Mouse (Mus musculus): ENCODE results near the gene Eif4e3. TPM values are rescaled to one million over a fixed set of nuclear protein-coding genes. Genes with fewer than 3 reads are reported as not detected.

Gene Eif4e3
- polyA plus RNA-seq, 1 experiment from 2014 or later, result 10.3 TPM

DNA sequence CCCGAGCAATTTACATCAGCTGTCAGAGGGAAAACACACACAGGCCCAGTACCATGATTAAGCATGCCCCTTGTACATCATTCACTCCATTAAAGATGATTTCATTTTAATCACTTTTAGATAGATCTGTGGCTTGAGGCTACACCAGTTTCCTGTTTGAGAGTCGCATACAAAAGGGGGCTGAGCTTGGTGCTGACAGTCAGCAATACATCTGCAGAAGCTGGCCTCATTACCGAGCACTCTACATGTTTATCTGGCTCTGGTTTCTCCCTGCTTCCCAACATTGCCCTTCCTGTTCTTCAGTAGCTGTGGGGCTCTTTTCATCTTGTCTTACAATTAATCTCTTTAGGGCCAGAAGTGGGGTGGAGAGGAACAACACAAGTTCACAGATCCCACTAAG, 6.1 kb downstream of the Eif4e3 start:
- no peak overlapping the region for H3K4me2 ChIP-seq
- no peak overlapping the region for H3K4me3 ChIP-seq
- no peaks in the 10 kb centered on the region for H3K36me3 ChIP-seq
- no peak; the same call in 1 of the 2 replicates for ATAC-seq (replicated peaks; ENCODE audit: insufficient number of reproducible peaks, insufficient read depth, low FRiP score, low read depth)
- peaks cover under 1% of the 10 kb centered on the region for H3K4me1 ChIP-seq (replicated peaks)
- H3K9me3 ChIP-seq (replicated peaks), result no peaks in the 10 kb centered on the region
- 37% methylated on average over 3 of the region's 3 CpGs for WGBS
- H3K27ac ChIP-seq, result no peak overlapping the region
- no peak overlapping the region for H3K9ac ChIP-seq
- H3K27me3 ChIP-seq, result no peaks in the 10 kb centered on the region

DNA sequence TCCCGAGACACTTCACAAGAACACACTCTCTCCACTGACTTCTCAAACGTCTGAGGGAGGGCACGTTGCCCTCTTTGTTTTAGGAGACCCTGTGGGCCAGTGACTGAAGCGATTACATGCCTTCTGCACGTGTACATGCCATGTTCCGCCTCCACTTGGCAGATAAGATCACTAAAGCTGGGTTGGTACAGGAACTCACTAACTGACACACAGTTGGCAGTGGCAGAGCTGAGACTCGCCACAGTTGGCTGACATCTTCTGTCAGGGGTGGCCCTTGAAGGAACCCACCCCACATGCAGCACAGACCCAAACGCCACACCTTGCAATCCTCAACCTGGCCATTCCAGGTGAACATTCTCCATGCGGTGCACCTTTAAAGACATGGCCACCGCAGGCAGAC, 8.0 kb downstream of the Eif4e3 start:
- H3K4me1 ChIP-seq (replicated peaks), result peaks cover 5% of the 10 kb centered on the region
- WGBS, result 74% methylated on average over 10 of the region's 10 CpGs
- H3K4me2 ChIP-seq, result no peak overlapping the region
- H3K36me3 ChIP-seq, result no peaks in the 10 kb centered on the region
- no peak overlapping the region for H3K9ac ChIP-seq
- no peak overlapping the region for H3K27ac ChIP-seq
- H3K9me3 ChIP-seq (replicated peaks), result no peaks in the 10 kb centered on the region
- H3K27me3 ChIP-seq, result no peaks in the 10 kb centered on the region
- ATAC-seq (replicated peaks; ENCODE audit: insufficient number of reproducible peaks, insufficient read depth, low FRiP score, low read depth), result no peak
- H3K4me3 ChIP-seq, result no peak overlapping the region

DNA sequence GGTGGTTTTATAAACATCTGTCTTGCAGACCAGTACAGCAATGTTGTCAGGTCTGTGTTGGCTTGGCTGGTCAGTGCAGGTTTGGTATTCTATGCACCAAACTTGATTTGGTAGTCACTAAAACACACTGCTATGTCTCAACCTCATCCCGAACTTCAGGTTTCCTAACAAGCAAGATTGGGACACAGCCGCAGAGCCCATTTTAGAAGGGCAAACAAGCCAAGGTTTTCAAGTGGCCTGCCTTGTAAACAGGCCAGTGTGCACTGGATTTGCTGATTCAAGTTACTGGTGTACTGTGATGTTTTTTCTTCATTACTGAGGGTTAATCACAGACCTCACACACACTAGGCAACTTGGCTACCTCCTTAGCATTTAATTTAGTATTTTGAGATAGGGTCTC, 10.5 kb downstream of the Eif4e3 start:
- H3K27ac ChIP-seq, result no peak overlapping the region
- H3K36me3 ChIP-seq, result no peaks in the 10 kb centered on the region
- H3K9me3 ChIP-seq (replicated peaks), result no peaks in the 10 kb centered on the region
- H3K4me3 ChIP-seq, result no peak overlapping the region
- 87% methylated on average over 2 of the region's 2 CpGs for WGBS
- H3K27me3 ChIP-seq, result no peaks in the 10 kb centered on the region
- no peak for ATAC-seq (replicated peaks; ENCODE audit: insufficient number of reproducible peaks, insufficient read depth, low FRiP score, low read depth)
- no peak overlapping the region for H3K4me2 ChIP-seq
- H3K9ac ChIP-seq, result no peak overlapping the region
- peaks cover 5% of the 10 kb centered on the region for H3K4me1 ChIP-seq (replicated peaks)

DNA sequence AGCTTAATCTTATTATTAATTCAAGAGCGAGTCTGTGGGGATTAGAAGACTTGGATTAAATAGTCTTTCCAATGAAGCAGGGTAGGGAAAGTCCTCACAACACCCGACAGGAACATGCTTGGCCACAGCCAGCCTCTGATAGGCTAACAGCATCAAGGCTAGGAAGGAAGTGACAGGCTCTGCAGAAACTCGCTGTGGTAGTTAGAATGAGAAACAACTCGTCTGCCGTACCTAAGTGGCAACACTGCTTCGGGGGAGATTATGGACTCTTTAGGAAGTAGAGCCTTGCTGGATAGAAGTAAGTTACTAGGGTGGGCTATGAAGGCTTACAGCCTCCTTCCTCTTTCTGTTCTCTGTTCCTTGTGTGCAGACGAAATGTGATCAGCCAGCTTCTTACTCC, 11.1 kb downstream of the Eif4e3 start:
- Histone ChIP-seq H3K4me2 (no peak overlapping the region; the same call in 1 of the 2 replicates), H3K27me3 (no peaks in the 10 kb centered on the region), H3K4me3 (no peak overlapping the region), H3K27ac (no peak overlapping the region), H3K36me3 (no peaks in the 10 kb centered on the region), H3K9ac (no peak overlapping the region), H3K4me1 (replicated peaks) (peaks cover 5% of the 10 kb centered on the region), H3K9me3 (replicated peaks) (no peaks in the 10 kb centered on the region)
- 48% methylated on average over 7 of the region's 7 CpGs for WGBS
- ATAC-seq (replicated peaks; ENCODE audit: insufficient number of reproducible peaks, insufficient read depth, low FRiP score, low read depth), result no peak

DNA sequence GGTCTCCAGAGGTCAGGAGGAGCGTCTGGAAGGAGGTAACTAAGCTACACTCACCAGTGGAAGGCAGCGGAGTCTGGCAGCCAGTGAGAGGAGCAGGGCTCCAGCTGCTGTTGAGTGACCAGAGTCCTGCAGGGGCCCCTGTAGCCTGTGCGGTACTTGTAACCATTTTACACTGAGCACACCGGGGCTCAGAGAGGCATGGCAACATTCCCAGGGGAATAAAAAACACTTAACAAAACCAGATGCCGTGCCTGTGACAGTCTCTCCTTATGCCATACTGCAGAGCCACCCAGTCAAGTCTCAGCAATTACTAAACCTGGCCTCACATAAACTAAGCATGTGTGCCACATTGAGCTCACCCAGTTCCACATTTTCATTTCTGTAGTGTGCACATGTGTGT, 12.2 kb downstream of the Eif4e3 start:
- Histone ChIP-seq H3K4me3 (no peak overlapping the region), H3K9me3 (replicated peaks) (no peaks in the 10 kb centered on the region), H3K4me2 (no peak overlapping the region), H3K36me3 (no peaks in the 10 kb centered on the region), H3K4me1 (replicated peaks) (peaks cover 5% of the 10 kb centered on the region; the same call in 1 of the 2 replicates), H3K27me3 (no peaks in the 10 kb centered on the region), H3K27ac (no peak overlapping the region), H3K9ac (no peak overlapping the region)
- 0 out of 2 replicates have a peak, but pooled peaks have one; percentile 50 for ATAC-seq (replicated peaks; ENCODE audit: insufficient number of reproducible peaks, insufficient read depth, low FRiP score, low read depth)
- 31% methylated on average over 5 of the region's 5 CpGs for WGBS

DNA sequence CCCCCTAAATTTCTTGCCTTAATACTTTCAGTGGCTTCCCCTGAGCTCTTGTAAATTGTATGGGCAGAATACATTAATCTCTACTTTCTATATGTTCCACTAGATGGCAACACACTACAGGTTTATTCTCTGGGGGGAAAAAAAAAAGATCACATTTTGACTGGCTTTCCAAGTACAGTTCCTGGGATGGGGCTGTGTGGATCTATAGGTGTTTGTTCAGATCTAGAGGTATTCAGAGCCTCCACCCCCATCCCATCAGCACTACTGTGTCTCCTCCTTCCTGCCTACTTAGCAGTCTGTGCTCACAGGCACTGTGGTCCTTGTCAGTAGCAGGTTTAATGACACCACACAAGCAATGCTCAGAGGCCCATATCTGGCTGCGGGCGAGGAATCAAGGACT, 14.2 kb downstream of the Eif4e3 start:
- Histone ChIP-seq H3K9me3 (replicated peaks) (no peaks in the 10 kb centered on the region), H3K4me3 (no peak overlapping the region), H3K27me3 (no peaks in the 10 kb centered on the region), H3K9ac (no peak overlapping the region), H3K4me2 (no peak overlapping the region), H3K36me3 (no peaks in the 10 kb centered on the region), H3K4me1 (replicated peaks) (peaks cover 5% of the 10 kb centered on the region; the same call in 1 of the 2 replicates), H3K27ac (no peak overlapping the region)
- WGBS, result 59% methylated on average over 2 of the region's 2 CpGs
- no peak for ATAC-seq (replicated peaks; ENCODE audit: insufficient number of reproducible peaks, insufficient read depth, low FRiP score, low read depth)

DNA sequence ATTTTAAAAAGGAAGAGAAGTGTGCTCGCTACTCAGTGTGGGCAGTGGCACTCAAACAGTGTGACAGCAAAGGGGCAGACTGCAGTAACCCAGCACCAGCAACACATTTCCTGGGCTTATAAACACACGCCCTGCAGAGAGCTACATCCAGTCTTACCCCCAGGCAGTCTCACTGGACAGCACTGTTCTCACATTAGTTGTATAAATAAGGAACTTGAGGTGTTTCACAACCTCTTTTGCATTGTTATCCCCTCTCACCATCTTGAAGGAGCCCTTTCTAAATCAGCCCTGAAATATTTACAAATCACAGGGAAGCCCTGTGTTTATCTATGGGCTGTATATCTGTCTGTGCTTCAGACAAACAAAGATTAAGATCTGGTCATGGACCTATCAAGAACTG, 17.3 kb downstream of the Eif4e3 start:
- Histone ChIP-seq H3K9me3 (replicated peaks) (no peaks in the 10 kb centered on the region), H3K4me2 (no peak overlapping the region), H3K36me3 (no peaks in the 10 kb centered on the region), H3K9ac (no peak overlapping the region), H3K4me1 (replicated peaks) (peaks cover 7% of the 10 kb centered on the region), H3K27ac (no peak overlapping the region), H3K4me3 (no peak overlapping the region), H3K27me3 (no peaks in the 10 kb centered on the region)
- ATAC-seq (replicated peaks; ENCODE audit: insufficient number of reproducible peaks, insufficient read depth, low FRiP score, low read depth), result no peak
- WGBS, result 64% methylated on average over 2 of the region's 2 CpGs

DNA sequence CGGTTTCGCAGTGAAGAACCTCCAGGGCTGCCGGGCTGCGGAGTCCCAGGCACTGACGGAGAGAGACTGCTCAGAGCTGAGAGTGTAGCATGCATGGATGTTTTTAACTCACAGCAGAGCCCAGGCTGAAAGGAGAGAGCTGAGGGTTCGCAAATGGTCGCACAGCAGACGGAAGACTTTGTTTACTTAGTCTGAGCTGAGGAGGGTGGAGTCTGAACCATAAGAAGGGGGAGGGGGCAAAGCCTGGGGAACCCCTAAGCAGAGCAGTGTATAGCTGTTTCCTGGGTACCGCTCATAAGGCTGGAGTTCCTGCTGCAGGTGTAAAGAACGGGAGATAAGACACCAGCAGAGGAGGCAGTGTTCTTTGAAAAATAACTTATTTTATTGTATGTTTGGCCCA, 20.2 kb downstream of the Eif4e3 start:
- ATAC-seq (replicated peaks; ENCODE audit: insufficient number of reproducible peaks, insufficient read depth, low FRiP score, low read depth), result no peak
- Histone ChIP-seq H3K4me1 (replicated peaks) (peaks cover 13% of the 10 kb centered on the region), H3K9me3 (replicated peaks) (no peaks in the 10 kb centered on the region), H3K36me3 (no peaks in the 10 kb centered on the region), H3K9ac (no peak overlapping the region), H3K27ac (no peak overlapping the region), H3K27me3 (no peaks in the 10 kb centered on the region), H3K4me2 (no peak overlapping the region), H3K4me3 (no peak overlapping the region)
- 60% methylated on average over 10 of the region's 10 CpGs for WGBS

DNA sequence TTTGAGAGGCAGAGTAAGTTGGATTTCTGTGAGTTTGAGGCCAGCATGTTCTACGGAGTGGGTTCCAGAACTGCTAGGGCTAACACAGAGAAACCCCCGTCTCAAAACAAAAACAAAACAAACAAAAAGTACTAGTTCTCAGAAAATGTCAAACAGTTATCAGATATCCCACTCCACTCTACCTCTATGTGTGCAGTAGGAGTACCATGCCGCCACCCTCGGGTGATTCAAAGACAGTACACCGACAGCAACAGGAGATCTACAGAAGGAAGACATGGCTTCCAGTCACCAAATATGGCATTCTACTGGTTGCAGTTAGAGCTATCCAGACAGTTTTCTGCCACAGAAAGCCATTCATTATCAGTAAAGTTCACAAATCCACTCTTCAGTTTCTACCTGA, 21.7 kb downstream of the Eif4e3 start:
- Histone ChIP-seq H3K36me3 (no peaks in the 10 kb centered on the region), H3K4me2 (no peak overlapping the region), H3K27me3 (no peaks in the 10 kb centered on the region), H3K4me3 (no peak overlapping the region), H3K9me3 (replicated peaks) (no peaks in the 10 kb centered on the region), H3K9ac (no peak overlapping the region), H3K4me1 (replicated peaks) (peaks cover 13% of the 10 kb centered on the region), H3K27ac (no peak overlapping the region)
- WGBS, result 72% methylated on average over 5 of the region's 5 CpGs
- ATAC-seq (replicated peaks; ENCODE audit: insufficient number of reproducible peaks, insufficient read depth, low FRiP score, low read depth), result no peak

DNA sequence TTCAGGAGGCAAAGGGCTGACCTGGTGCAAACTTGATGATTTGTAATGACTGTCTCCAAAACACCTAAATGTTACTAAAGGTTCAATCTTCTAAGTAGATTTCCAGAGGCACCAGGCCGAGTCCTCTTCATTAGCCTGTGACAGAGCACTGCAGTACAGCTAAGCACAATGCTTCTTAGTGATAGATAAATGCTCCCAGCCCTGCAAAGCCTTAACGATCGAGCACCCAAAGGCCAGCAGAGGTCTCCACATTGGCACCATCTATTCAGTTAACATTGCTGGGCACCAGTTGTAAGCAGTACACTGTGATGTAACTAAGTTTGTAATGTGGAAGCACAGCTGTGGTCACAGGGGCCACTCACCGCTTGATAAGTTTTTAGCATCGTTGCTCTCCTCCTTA, 22.2 kb downstream of the Eif4e3 start:
- H3K4me2 ChIP-seq, result peak overlapping the region; percentile 37; the same call in 1 of the 2 replicates
- H3K27me3 ChIP-seq, result no peaks in the 10 kb centered on the region
- no peak for ATAC-seq (replicated peaks; ENCODE audit: insufficient number of reproducible peaks, insufficient read depth, low FRiP score, low read depth)
- H3K27ac ChIP-seq, result peak overlapping the region; percentile 78
- H3K4me1 ChIP-seq (replicated peaks), result peaks cover 13% of the 10 kb centered on the region
- 50% methylated on average over 5 of the region's 5 CpGs for WGBS
- no peak overlapping the region for H3K4me3 ChIP-seq
- H3K9me3 ChIP-seq (replicated peaks), result no peaks in the 10 kb centered on the region
- peaks cover 3% of the 10 kb centered on the region; the same call in 1 of the 2 replicates for H3K36me3 ChIP-seq
- H3K9ac ChIP-seq, result no peak overlapping the region

DNA sequence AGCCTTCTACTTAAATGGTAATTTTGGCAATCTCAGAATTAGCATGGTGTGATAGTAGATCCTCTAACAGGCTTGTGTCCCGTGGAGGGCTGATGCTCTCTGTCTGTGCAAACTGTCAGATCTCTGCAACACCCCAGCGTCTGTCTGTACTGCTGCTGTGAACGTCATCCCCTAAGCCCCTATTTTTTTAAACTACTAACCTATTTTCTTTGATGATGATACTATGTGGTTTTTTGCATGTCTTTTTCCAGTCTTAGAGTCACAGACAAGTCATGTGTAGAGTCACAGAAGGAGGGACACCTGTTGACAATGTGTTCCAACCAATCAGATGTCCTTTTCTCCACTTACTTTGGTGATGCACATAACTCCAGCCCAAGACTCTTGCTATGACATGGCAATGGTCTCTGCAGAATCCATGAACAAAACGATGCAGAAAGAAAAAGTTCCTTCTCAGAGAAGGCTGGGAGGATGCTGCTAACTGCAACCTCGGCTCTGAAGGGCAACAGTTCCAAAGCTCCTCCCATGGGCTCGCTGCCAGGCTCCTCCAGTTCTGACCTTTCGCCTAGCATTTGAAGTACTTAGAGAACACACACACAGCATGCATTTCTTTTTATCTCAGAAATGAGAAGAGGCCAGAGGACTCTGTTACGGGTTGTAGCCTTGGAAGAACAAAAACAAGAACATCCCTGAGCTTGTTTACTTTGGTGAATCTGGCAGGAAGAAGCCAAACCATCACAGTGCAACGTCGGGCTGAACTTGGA, 23.0 kb downstream of the Eif4e3 start:
- peak overlapping the region; percentile 37 for H3K4me2 ChIP-seq
- H3K9ac ChIP-seq, result no peak overlapping the region
- H3K9me3 ChIP-seq (replicated peaks), result no peaks in the 10 kb centered on the region
- H3K36me3 ChIP-seq, result peaks cover 4% of the 10 kb centered on the region; the same call in 1 of the 2 replicates
- H3K27ac ChIP-seq, result peak overlapping the region; percentile 78
- peak; percentile 77 for ATAC-seq (replicated peaks; ENCODE audit: insufficient number of reproducible peaks, insufficient read depth, low FRiP score, low read depth)
- H3K27me3 ChIP-seq, result no peaks in the 10 kb centered on the region
- peaks cover 13% of the 10 kb centered on the region for H3K4me1 ChIP-seq (replicated peaks)
- H3K4me3 ChIP-seq, result no peak overlapping the region
- 24% methylated on average over 10 of the region's 10 CpGs for WGBS

DNA sequence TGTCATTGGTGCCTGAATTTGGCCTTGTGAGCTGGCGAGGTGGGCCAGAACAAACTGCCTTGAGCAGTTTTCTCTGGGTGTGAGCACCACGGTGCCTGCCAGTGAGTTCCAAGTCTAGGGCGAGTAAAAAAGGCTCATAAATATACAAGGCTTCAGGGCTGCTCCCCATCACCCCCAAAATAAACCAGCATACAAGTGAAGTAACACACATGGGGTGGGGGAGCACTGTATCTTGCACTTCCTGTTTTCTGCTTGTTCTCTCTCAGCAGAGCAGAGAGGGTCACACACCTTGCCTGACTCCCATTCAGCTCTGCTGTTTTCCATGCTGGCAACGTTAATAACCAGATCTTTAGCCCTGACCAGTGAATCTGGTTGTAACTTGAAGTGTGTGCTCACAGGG, 29.1 kb downstream of the Eif4e3 start:
- WGBS, result 74% methylated on average over 4 of the region's 4 CpGs
- no peak overlapping the region for H3K9ac ChIP-seq
- peaks cover 4% of the 10 kb centered on the region; the same call in 1 of the 2 replicates for H3K36me3 ChIP-seq
- H3K4me2 ChIP-seq, result no peak overlapping the region
- no peaks in the 10 kb centered on the region for H3K27me3 ChIP-seq
- no peak overlapping the region for H3K4me3 ChIP-seq
- H3K4me1 ChIP-seq (replicated peaks), result no peaks in the 10 kb centered on the region
- no peak overlapping the region for H3K27ac ChIP-seq
- ATAC-seq (replicated peaks; ENCODE audit: insufficient number of reproducible peaks, insufficient read depth, low FRiP score, low read depth), result no peak
- no peaks in the 10 kb centered on the region for H3K9me3 ChIP-seq (replicated peaks)
